Mouse (Mus musculus) stomach, embryonic 16.5 days (tissue): ENCODE measurements at regions not wholly inside any gene's neighbourhood (a gene's known extent, or its start where the extent isn't known, plus 50 kb on each side); places are given as distances from the start of the nearest gene placed in this dataset.
A peak's percentile ranks its signal among the peaks of the same experiment; 100 is the strongest.

ENCODE experiments used
- ATAC-seq: fragments of 200-750 bp; cut with Nextera tagmentation; 2 replicates; pipeline ENCODE4 v1.8.0; 2017; ENCODE audit warnings: moderate number of reproducible peaks, moderate TSS enrichment; ENCODE audit not compliant: insufficient read depth, low FRiP score
- H3K27ac ChIP-seq: fragments of 300-500 bp; sonication (generic); 2 replicates; pipeline ENCODE4 v1.5.1; 2014; ENCODE audit warnings: low read length
- H3K27me3 ChIP-seq: fragments of 300-500 bp; sonication (generic); 2 replicates; pipeline ENCODE4 v1.6.1; 2014; ENCODE audit warnings: low read length, control low read depth, mixed read lengths; ENCODE audit not compliant: control insufficient read depth, insufficient read depth
- H3K36me3 ChIP-seq: fragments of 300-500 bp; sonication (generic); 2 replicates; pipeline ENCODE4 v1.6.1; 2014; ENCODE audit warnings: low read length; ENCODE audit not compliant: control insufficient read depth, insufficient read depth
- H3K4me1 ChIP-seq: fragments of 300-500 bp; sonication (generic); 2 replicates; pipeline ENCODE4 v1.6.1; 2014; ENCODE audit warnings: low read length, control low read depth, mixed read lengths; ENCODE audit not compliant: control insufficient read depth, insufficient read depth
- H3K4me2 ChIP-seq: fragments of 300-500 bp; sonication (generic); 2 replicates; pipeline ENCODE4 v1.6.1; 2014; ENCODE audit warnings: low read depth, low read length, mixed read lengths
- H3K4me3 ChIP-seq: fragments of 300-500 bp; sonication (generic); replicated peaks from 2 replicates; pipeline ENCODE4 v1.5.1; 2014; ENCODE audit warnings: mild to moderate bottlenecking, low read length
- H3K9ac ChIP-seq: fragments of 300-500 bp; sonication (generic); 2 replicates; pipeline ENCODE4 v1.6.1; 2014; ENCODE audit warnings: low read length
- H3K9me3 ChIP-seq: fragments of 300-500 bp; sonication (generic); replicated peaks from 2 replicates; pipeline ENCODE4 v1.6.1; 2016; ENCODE audit warnings: low read length, control low read depth; ENCODE audit not compliant: control insufficient read depth
- WGBS: fragments of 180-500 bp; shearing (Covaris S2); extraction: QIAGEN DNeasy Blood & Tissue Kit; methylation state at CpG from one replicate; pipeline ENCODE4 v1.1.7; 2014; 5-methylcytosine and 5-hydroxymethylcytosine counted together

DNA sequence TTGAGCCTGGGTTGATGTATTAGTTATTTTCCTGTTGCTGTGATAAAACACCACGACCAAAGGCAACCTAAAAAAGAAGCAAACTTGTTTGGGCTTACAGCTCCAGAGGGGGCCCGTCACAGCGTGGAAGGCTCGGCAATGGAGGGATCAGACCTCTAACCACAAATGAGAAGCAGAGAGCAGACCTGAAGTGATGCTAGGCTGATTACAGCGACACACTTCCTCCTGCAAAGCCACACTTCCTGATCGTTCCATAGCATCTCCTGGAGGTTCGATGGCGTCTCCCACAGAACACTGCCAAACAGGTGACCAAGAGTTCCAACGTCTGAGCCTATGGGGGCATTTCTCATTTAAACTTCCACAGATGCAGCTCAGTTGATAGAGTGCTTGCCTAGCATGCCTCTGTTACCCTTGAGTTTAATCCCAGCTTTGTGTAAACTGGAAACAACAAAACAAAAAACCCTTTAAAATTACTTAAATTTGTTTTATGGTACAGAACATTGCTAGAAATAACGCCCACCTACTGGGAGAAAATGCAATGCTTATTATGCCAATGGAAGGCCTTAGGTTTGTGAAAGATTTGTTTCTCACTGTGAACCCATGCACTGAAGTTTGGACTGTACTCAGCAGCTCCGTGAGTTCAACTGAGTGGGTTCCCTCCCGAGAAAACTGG lies 87.2 kb upstream of the Xpo1 start:
- H3K36me3 ChIP-seq, result no peaks in the 10 kb centered on the region
- H3K27ac ChIP-seq, result no peak overlapping the region
- H3K9ac ChIP-seq, result no peak overlapping the region
- no peak overlapping the region for H3K4me3 ChIP-seq
- no peaks in the 10 kb centered on the region for H3K27me3 ChIP-seq
- H3K4me1 ChIP-seq, result no peaks in the 10 kb centered on the region
- WGBS, result 84% methylated on average over 12 of the region's 12 CpGs
- ATAC-seq, result no peak
- H3K9me3 ChIP-seq, result no peaks in the 10 kb centered on the region
- H3K4me2 ChIP-seq, result no peak overlapping the region

DNA sequence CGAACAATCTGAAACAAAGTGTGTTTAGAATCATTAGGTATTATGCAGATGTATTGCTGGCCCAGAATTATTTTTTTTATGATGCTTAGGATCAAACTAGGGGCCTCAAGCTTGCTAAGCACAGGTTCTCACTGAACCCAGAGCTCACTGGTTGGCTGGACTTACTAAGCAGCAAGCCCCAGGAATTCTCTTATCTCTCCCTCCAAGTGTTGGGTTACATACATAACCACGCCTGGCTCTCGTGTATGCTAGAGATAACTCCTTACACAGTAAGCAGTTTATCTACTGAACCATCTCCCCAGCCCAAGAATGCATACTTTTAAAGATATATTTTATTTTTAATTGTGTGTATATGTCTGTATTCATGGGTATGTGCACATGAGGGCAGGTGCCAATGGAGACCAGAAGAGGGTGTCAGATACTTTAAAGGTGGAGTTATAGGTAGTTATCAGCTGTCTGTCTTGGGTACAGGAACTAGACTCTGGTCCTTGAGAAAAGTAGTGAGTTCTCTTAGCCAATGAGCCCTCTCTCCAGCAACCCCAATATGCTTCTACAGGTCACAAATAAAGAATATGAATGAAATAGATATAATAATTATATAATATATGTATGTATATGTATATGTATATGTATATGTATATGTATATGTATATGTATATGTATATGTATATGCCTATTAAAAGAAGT lies 86.0 kb upstream of the Xpo1 start:
- peak; percentile 40; the same call in 1 of the 2 replicates for ATAC-seq
- Histone ChIP-seq H3K27ac (no peak overlapping the region), H3K4me2 (no peak overlapping the region), H3K4me1 (no peaks in the 10 kb centered on the region), H3K9me3 (no peaks in the 10 kb centered on the region), H3K4me3 (no peak overlapping the region), H3K27me3 (no peaks in the 10 kb centered on the region), H3K36me3 (no peaks in the 10 kb centered on the region), H3K9ac (no peak overlapping the region)
- 42% methylated on average over 3 of the region's 3 CpGs for WGBS

DNA sequence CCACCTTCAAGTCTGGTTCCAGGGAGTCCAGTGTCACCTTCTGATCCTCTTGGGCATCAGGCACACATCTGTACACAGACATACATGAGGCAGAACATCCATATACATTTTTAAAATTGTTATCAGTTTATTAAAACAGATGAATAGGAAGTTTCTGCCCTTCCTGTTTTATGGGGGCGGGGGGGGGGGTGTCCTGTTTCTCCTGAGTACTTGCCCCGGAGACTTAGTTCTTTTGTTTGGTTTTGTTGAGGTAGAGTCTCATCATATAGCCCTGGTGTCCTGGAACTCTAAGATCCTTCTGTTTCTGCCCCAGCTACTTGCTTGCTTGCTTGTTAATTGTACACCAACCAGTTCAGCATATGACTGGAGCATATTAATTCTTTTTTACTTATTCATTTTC lies 85.0 kb upstream of the Xpo1 start:
- Histone ChIP-seq H3K27me3 (no peaks in the 10 kb centered on the region), H3K4me2 (no peak overlapping the region), H3K9me3 (no peaks in the 10 kb centered on the region), H3K9ac (no peak overlapping the region), H3K4me1 (no peaks in the 10 kb centered on the region), H3K27ac (no peak overlapping the region), H3K36me3 (no peaks in the 10 kb centered on the region), H3K4me3 (no peak overlapping the region)
- WGBS, result 58% methylated on average over 2 of the region's 2 CpGs
- ATAC-seq, result no peak

DNA sequence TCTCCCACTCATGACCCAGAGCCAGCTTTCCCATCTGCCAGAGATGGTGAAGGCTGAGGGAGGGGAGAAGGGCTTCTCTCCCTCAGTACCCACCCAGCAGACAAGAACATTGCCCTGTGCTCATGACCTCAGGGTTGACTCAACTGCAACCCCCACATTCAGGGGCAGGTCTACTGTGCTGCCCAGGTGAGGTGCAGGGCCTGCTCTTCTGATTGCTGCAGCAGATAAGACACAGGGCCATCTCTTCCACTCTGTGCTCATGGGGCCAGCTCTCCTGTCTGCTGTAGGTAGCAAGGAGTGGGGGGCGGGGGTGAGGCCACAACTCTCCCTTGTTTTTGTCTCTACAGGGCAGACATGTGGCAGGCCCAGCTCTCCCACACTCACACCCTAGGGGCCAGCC lies 84.1 kb upstream of the Xpo1 start:
- H3K4me1 ChIP-seq, result no peaks in the 10 kb centered on the region
- H3K9ac ChIP-seq, result no peak overlapping the region
- no peaks in the 10 kb centered on the region for H3K27me3 ChIP-seq
- ATAC-seq, result no peak
- 86% methylated on average over 1 of the region's 1 CpGs for WGBS
- H3K4me2 ChIP-seq, result no peak overlapping the region
- no peak overlapping the region for H3K4me3 ChIP-seq
- no peaks in the 10 kb centered on the region for H3K36me3 ChIP-seq
- no peaks in the 10 kb centered on the region for H3K9me3 ChIP-seq
- no peak overlapping the region for H3K27ac ChIP-seq

DNA sequence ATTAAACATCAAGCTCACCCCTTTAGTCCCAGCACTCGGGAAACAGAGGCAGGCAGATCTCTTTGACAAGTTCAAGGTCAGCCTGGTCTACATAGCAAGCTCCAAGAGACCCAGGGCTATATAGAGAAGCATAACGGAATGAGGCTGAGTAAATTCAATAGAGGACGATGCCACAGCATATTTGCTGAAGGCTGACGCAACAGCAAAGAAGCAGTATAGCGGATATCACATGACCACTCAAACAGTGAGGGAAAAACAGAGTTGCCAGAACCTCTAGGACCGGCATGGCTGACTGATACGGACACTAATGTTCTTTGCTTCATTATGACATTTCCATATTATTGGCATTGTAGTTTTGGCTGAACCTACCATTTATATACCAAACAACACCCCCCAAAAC lies 74.2 kb upstream of the Xpo1 start:
- Histone ChIP-seq H3K9me3 (no peaks in the 10 kb centered on the region), H3K4me3 (no peak overlapping the region), H3K4me2 (no peak overlapping the region), H3K9ac (no peak overlapping the region), H3K27ac (no peak overlapping the region), H3K36me3 (no peaks in the 10 kb centered on the region), H3K4me1 (no peaks in the 10 kb centered on the region), H3K27me3 (no peaks in the 10 kb centered on the region)
- ATAC-seq, result no peak
- 83% methylated on average over 7 of the region's 7 CpGs for WGBS

DNA sequence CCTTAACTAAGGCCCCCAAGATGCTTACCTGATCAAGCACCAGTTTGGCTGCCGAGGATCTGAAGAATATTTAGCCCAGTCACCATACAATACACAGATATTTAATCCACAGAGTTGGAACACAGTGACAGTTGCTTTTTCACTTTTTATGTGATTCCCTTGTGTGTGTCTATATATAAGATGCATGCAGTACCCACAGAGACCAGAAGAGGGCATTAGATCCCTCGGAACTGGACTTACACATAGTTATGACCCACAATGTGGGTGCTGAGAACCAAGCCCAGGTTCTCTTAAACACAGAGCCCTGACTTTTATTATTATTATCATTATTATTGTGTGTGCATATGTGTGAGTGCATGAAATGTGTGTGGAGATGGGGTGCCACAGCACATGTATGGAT lies 70.6 kb upstream of the Xpo1 start:
- Histone ChIP-seq H3K9ac (no peak overlapping the region), H3K4me1 (no peaks in the 10 kb centered on the region), H3K27ac (no peak overlapping the region), H3K27me3 (no peaks in the 10 kb centered on the region), H3K4me3 (no peak overlapping the region), H3K4me2 (no peak overlapping the region), H3K36me3 (no peaks in the 10 kb centered on the region), H3K9me3 (no peaks in the 10 kb centered on the region)
- 93% methylated on average over 2 of the region's 2 CpGs for WGBS
- ATAC-seq, result no peak

DNA sequence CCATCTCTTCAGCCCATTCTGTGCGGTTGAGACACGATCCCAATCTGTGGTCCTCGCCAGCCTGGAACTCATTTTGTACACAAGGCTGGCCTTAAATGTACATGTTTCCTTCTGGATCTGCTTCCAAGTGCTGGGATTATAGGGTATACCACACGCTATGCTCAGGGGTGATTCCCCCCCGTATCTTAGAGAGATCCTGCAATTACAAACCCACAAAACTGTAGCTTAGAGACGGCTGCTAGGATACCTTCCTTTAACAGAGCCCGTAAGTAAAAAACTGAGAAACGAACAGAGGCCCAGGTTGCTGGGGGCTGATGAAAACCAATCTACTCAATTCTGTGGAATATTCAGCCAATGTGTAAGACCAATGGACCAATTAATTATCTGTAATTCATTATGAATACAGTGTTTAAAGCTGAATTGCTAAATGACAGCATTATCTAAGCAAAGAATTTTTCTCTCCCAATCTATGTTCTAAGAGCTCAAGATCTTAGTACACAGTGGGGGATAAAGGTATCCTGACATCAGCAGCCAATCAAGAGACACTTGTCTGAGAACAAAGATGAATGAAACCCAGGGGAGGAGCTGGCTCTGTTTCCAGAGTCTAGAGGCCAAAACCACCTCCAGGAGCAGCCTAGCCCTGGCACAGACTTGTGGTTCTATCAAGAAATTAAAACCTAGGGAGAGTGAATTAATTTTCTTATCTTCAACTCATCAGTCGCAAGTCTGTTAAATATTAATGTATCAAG lies 54.0 kb upstream of the Xpo1 start:
- H3K4me2 ChIP-seq, result no peak overlapping the region
- H3K9ac ChIP-seq, result no peak overlapping the region
- no peak for ATAC-seq
- H3K9me3 ChIP-seq, result no peaks in the 10 kb centered on the region
- H3K27me3 ChIP-seq, result no peaks in the 10 kb centered on the region
- H3K4me1 ChIP-seq, result no peaks in the 10 kb centered on the region
- H3K36me3 ChIP-seq, result no peaks in the 10 kb centered on the region
- 85% methylated on average over 9 of the region's 9 CpGs for WGBS
- H3K27ac ChIP-seq, result no peak overlapping the region
- H3K4me3 ChIP-seq, result no peak overlapping the region

DNA sequence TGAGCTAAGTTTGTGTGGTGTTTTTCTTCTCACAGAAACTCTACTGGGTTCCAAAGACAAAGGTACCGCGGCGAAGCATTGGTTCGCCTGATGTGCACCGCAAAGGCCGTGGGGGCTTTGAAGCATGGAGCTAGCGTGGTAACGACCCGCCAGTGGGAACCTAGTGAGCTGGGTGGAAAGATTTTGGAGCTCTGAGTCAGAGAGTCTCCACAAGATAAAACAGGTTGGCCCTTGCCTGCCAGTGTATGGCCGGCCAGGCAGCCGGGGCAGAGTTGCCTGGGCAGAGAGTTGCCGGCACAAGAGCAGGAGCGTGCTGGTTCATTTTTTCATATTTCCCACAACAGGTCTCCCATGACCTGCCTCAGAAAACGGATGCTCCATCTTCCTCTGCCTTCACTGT lies 52.3 kb upstream of the Xpo1 start:
- no peak overlapping the region for H3K27ac ChIP-seq
- H3K9ac ChIP-seq, result no peak overlapping the region
- H3K4me1 ChIP-seq, result no peaks in the 10 kb centered on the region
- no peak overlapping the region for H3K4me2 ChIP-seq
- H3K9me3 ChIP-seq, result no peaks in the 10 kb centered on the region
- no peaks in the 10 kb centered on the region for H3K36me3 ChIP-seq
- 85% methylated on average over 14 of the region's 14 CpGs for WGBS
- H3K27me3 ChIP-seq, result no peaks in the 10 kb centered on the region
- no peak overlapping the region for H3K4me3 ChIP-seq
- no peak for ATAC-seq

DNA sequence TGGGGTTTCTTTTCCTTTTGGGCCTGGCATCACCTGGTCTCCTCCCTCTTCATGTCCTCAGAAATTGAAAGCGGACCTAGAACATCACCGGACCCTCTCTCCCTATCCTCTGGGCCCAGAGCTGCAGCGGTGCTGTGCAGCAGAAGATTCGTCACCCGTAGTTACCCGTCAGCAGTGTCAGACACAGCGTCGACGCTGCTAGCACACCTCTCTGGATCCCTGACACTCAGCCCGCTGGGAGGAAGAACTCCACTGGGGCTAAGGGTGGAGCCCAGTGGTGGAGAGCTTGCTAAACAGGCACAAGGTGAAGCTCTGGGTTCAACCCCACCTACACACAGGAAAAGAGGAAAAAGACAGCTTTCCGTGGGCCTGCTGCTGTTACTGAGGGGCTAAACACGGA lies 51.8 kb upstream of the Xpo1 start:
- Histone ChIP-seq H3K27me3 (no peaks in the 10 kb centered on the region), H3K9me3 (no peaks in the 10 kb centered on the region), H3K4me3 (no peak overlapping the region), H3K27ac (no peak overlapping the region), H3K4me2 (no peak overlapping the region), H3K36me3 (no peaks in the 10 kb centered on the region), H3K4me1 (no peaks in the 10 kb centered on the region), H3K9ac (no peak overlapping the region)
- 68% methylated on average over 12 of the region's 12 CpGs for WGBS
- ATAC-seq, result no peak
